Mouse (Mus musculus): ENCODE measurements around the gene S100a7a. TPM values are rescaled to one million over a fixed set of nuclear protein-coding genes. Genes with fewer than 3 reads are reported as not detected.
A peak's percentile ranks its signal among the peaks of the same experiment; 100 is the strongest.

Gene S100a7a
- polyA plus RNA-seq (2015; fragmentation: Nextera tagmentation; extraction: Ambion mirVana), result not detected in 2 replicates

GRCm38 (mm10) chr3:90653717-90654116 lies at the start of gene S100a7a:
Gene S100a7a (plus strand): TSS chr3:90654017.
- no peak within 1 kb of the TSS for H3K4me2 ChIP-seq
- no peak within 1 kb of the TSS for H3K9ac ChIP-seq
- H3K27ac ChIP-seq (replicated peaks), result no peak within 1 kb of the TSS
- H3K36me3 ChIP-seq (replicated peaks), result no peaks in the 10 kb centered on the region
- H3K9me3 ChIP-seq (replicated peaks), result no peaks in the 10 kb centered on the region
- no peak within 1 kb of the TSS for H3K4me3 ChIP-seq (replicated peaks)
- H3K27me3 ChIP-seq, result no peaks in the 10 kb centered on the region
- no peaks in the 10 kb centered on the region for H3K4me1 ChIP-seq (replicated peaks)
- ATAC-seq (ENCODE audit: insufficient read depth), result no peak

GRCm38 (mm10) chr3:90604416-90604815 lies 49.4 kb upstream of the S100a7a start:
- Histone ChIP-seq H3K36me3 (replicated peaks) (no peaks in the 10 kb centered on the region), H3K4me1 (replicated peaks) (no peaks in the 10 kb centered on the region), H3K4me3 (replicated peaks) (no peak overlapping the region), H3K27me3 (peaks cover 4% of the 10 kb centered on the region; the same call in 1 of the 2 replicates), H3K4me2 (no peak overlapping the region), H3K9ac (no peak overlapping the region), H3K9me3 (replicated peaks) (no peaks in the 10 kb centered on the region), H3K27ac (replicated peaks) (no peak overlapping the region)
- ATAC-seq (ENCODE audit: insufficient read depth), result no peak
- 24% methylated on average over 4 of the region's 4 CpGs for WGBS (ENCODE audit: insufficient replicate concordance)

GRCm38 (mm10) chr3:90605049-90605448 lies 48.8 kb upstream of the S100a7a start:
- Histone ChIP-seq H3K4me2 (no peak overlapping the region), H3K27ac (replicated peaks) (no peak overlapping the region), H3K4me3 (replicated peaks) (no peak overlapping the region), H3K27me3 (peaks cover 4% of the 10 kb centered on the region; the same call in 1 of the 2 replicates), H3K4me1 (replicated peaks) (no peaks in the 10 kb centered on the region), H3K9ac (no peak overlapping the region), H3K9me3 (replicated peaks) (no peaks in the 10 kb centered on the region), H3K36me3 (replicated peaks) (no peaks in the 10 kb centered on the region)
- ATAC-seq (ENCODE audit: insufficient read depth), result no peak
- 27% methylated on average over 3 of the region's 3 CpGs for WGBS (ENCODE audit: insufficient replicate concordance)

- ATAC-seq (ENCODE audit: insufficient read depth), result no peak
- Histone ChIP-seq H3K9ac (no peak overlapping the region), H3K9me3 (replicated peaks) (no peaks in the 10 kb centered on the region), H3K4me2 (no peak overlapping the region), H3K4me1 (replicated peaks) (no peaks in the 10 kb centered on the region), H3K36me3 (replicated peaks) (no peaks in the 10 kb centered on the region), H3K27ac (replicated peaks) (no peak overlapping the region), H3K4me3 (replicated peaks) (no peak overlapping the region), H3K27me3 (peaks cover 4% of the 10 kb centered on the region; the same call in 1 of the 2 replicates)
- WGBS (ENCODE audit: insufficient replicate concordance), result 54% methylated on average over 2 of the region's 2 CpGs
Observed at GRCm38 (mm10) chr3:90605736-90606135, 48.1 kb upstream of the S100a7a start.

- 81% methylated on average over 6 of the region's 6 CpGs for WGBS (ENCODE audit: insufficient replicate concordance)
- ATAC-seq (ENCODE audit: insufficient read depth), result no peak
- no peak overlapping the region for H3K27ac ChIP-seq (replicated peaks)
Observed at GRCm38 (mm10) chr3:90606185-90606584, 47.6 kb upstream of the S100a7a start.

GRCm38 (mm10) chr3:90607361-90607760 lies 46.5 kb upstream of the S100a7a start:
- Histone ChIP-seq H3K4me3 (replicated peaks) (no peak overlapping the region), H3K9me3 (replicated peaks) (no peaks in the 10 kb centered on the region), H3K4me2 (no peak overlapping the region), H3K4me1 (replicated peaks) (no peaks in the 10 kb centered on the region), H3K27ac (replicated peaks) (no peak overlapping the region), H3K27me3 (peaks cover 4% of the 10 kb centered on the region; the same call in 1 of the 2 replicates), H3K36me3 (replicated peaks) (no peaks in the 10 kb centered on the region), H3K9ac (no peak overlapping the region)
- 60% methylated on average over 3 of the region's 3 CpGs for WGBS (ENCODE audit: insufficient replicate concordance)
- ATAC-seq (ENCODE audit: insufficient read depth), result no peak

More at GRCm38 (mm10) chr3:90606185-90606584, 47.6 kb upstream of the S100a7a start:
- Histone ChIP-seq H3K27me3 (peaks cover 4% of the 10 kb centered on the region; the same call in 1 of the 2 replicates), H3K36me3 (replicated peaks) (no peaks in the 10 kb centered on the region), H3K4me1 (replicated peaks) (no peaks in the 10 kb centered on the region), H3K4me3 (replicated peaks) (no peak overlapping the region), H3K4me2 (no peak overlapping the region), H3K9me3 (replicated peaks) (no peaks in the 10 kb centered on the region), H3K9ac (no peak overlapping the region)

- ATAC-seq (ENCODE audit: insufficient read depth), result no peak
- peaks cover 4% of the 10 kb centered on the region; the same call in 1 of the 2 replicates for H3K27me3 ChIP-seq
- 25% methylated on average over 3 of the region's 3 CpGs for WGBS (ENCODE audit: insufficient replicate concordance)
Observed at GRCm38 (mm10) chr3:90608223-90608622, 45.6 kb upstream of the S100a7a start, which contains the start of gene S100a5. Gene S100a5 (plus strand): TSS chr3:90608523.

GRCm38 (mm10) chr3:90609102-90609501 lies 44.7 kb upstream of the S100a7a start:
- H3K36me3 ChIP-seq (replicated peaks), result no peaks in the 10 kb centered on the region
- H3K4me2 ChIP-seq, result no peak overlapping the region
- no peak for ATAC-seq (ENCODE audit: insufficient read depth)
- no peak overlapping the region for H3K27ac ChIP-seq (replicated peaks)
- H3K27me3 ChIP-seq, result peaks cover 6% of the 10 kb centered on the region; the same call in 1 of the 2 replicates
- no peak overlapping the region for H3K4me3 ChIP-seq (replicated peaks)
- H3K4me1 ChIP-seq (replicated peaks), result peaks cover 5% of the 10 kb centered on the region; the same call in 1 of the 2 replicates
- no peak overlapping the region for H3K9ac ChIP-seq
- no peaks in the 10 kb centered on the region for H3K9me3 ChIP-seq (replicated peaks)

More at GRCm38 (mm10) chr3:90608223-90608622, 45.6 kb upstream of the S100a7a start, which contains the start of gene S100a5:
- Histone ChIP-seq H3K4me1 (replicated peaks) (peaks cover 5% of the 10 kb centered on the region; the same call in 1 of the 2 replicates), H3K4me3 (replicated peaks) (no peak within 1 kb of the TSS), H3K4me2 (no peak within 1 kb of the TSS), H3K27ac (replicated peaks) (no peak within 1 kb of the TSS), H3K9ac (no peak within 1 kb of the TSS), H3K9me3 (replicated peaks) (no peaks in the 10 kb centered on the region), H3K36me3 (replicated peaks) (no peaks in the 10 kb centered on the region)

- no peak for ATAC-seq (ENCODE audit: insufficient read depth)
- Histone ChIP-seq H3K27ac (replicated peaks) (no peak overlapping the region), H3K9ac (no peak overlapping the region), H3K36me3 (replicated peaks) (no peaks in the 10 kb centered on the region), H3K4me1 (replicated peaks) (peaks cover 5% of the 10 kb centered on the region; the same call in 1 of the 2 replicates), H3K9me3 (replicated peaks) (no peaks in the 10 kb centered on the region), H3K4me3 (replicated peaks) (no peak overlapping the region), H3K27me3 (peaks cover 6% of the 10 kb centered on the region; the same call in 1 of the 2 replicates), H3K4me2 (no peak overlapping the region)
- WGBS (ENCODE audit: insufficient replicate concordance), result 58% methylated on average over 3 of the region's 3 CpGs
Observed at GRCm38 (mm10) chr3:90611494-90611893, 42.3 kb upstream of the S100a7a start.

- Histone ChIP-seq H3K9me3 (replicated peaks) (no peaks in the 10 kb centered on the region), H3K36me3 (replicated peaks) (no peaks in the 10 kb centered on the region), H3K4me1 (replicated peaks) (peaks cover 5% of the 10 kb centered on the region; the same call in 1 of the 2 replicates), H3K4me3 (replicated peaks) (no peak overlapping the region), H3K27me3 (peaks cover 6% of the 10 kb centered on the region; the same call in 1 of the 2 replicates), H3K27ac (replicated peaks) (no peak overlapping the region), H3K9ac (no peak overlapping the region), H3K4me2 (no peak overlapping the region)
- 16% methylated on average over 4 of the region's 4 CpGs for WGBS (ENCODE audit: insufficient replicate concordance)
- ATAC-seq (ENCODE audit: insufficient read depth), result no peak
Observed at GRCm38 (mm10) chr3:90612061-90612460, 41.8 kb upstream of the S100a7a start.

- Histone ChIP-seq H3K4me3 (replicated peaks) (peak within 1 kb of the TSS; percentile 23), H3K4me1 (replicated peaks) (peaks cover 5% of the 10 kb centered on the region; the same call in 1 of the 2 replicates), H3K27ac (replicated peaks) (no peak within 1 kb of the TSS), H3K4me2 (peak within 1 kb of the TSS; percentile 56), H3K36me3 (replicated peaks) (no peaks in the 10 kb centered on the region), H3K9ac (no peak within 1 kb of the TSS), H3K9me3 (replicated peaks) (no peaks in the 10 kb centered on the region), H3K27me3 (peaks cover 3% of the 10 kb centered on the region; the same call in 1 of the 2 replicates)
- 3% methylated on average over 23 of the region's 23 CpGs for WGBS (ENCODE audit: insufficient replicate concordance)
- 0 out of 2 replicates have a peak, but pooled peaks have one; percentile 37 for ATAC-seq (ENCODE audit: insufficient read depth)
Observed at GRCm38 (mm10) chr3:90612728-90613291, 41.0 kb upstream of the S100a7a start, which contains the start of gene S100a6. Gene S100a6 (plus strand): TSS chr3:90612882.

All from liver, embryonic 15.5 days (tissue).